Mouse (Mus musculus): ENCODE measurements around the gene Pld5. TPM values are rescaled to one million over a fixed set of nuclear protein-coding genes. Genes with fewer than 3 reads are reported as not detected.

The Pld5 gene
- polyA plus RNA-seq, 1 experiment from 2014 or later = 3.1 TPM

- ATAC-seq = peak; percentile 46; the same call in 1 of the 2 replicates
- Histone ChIP-seq H3K9ac (replicated peaks) (peak overlapping the region; percentile 56), H3K4me3 (replicated peaks) (peak overlapping the region; percentile 6; the same call in 1 of the 2 replicates), H3K4me2 (replicated peaks) (peak overlapping the region; percentile 45), H3K36me3 (no peaks in the 10 kb centered on the region), H3K9me3 (no peaks in the 10 kb centered on the region), H3K4me1 (replicated peaks) (peaks cover 21% of the 10 kb centered on the region), H3K27me3 (no peaks in the 10 kb centered on the region), H3K27ac (peak overlapping the region; percentile 54; the same call in 1 of the 2 replicates)
- 57% methylated on average over 9 of the region's 9 CpGs for WGBS
Measured at GRCm38 (mm10) chr1:176212922-176213644, 62.0 kb downstream of the Pld5 start.

GRCm38 (mm10) chr1:176210803-176211202, 64.3 kb downstream of the Pld5 start:
- no peak for ATAC-seq

GRCm38 (mm10) chr1:176208014-176208413, 67.1 kb downstream of the Pld5 start:
- Histone ChIP-seq H3K9me3 (no peaks in the 10 kb centered on the region), H3K4me3 (replicated peaks) (no peak overlapping the region), H3K27ac (no peak overlapping the region), H3K36me3 (no peaks in the 10 kb centered on the region), H3K4me1 (replicated peaks) (peaks cover 10% of the 10 kb centered on the region), H3K9ac (replicated peaks) (no peak overlapping the region), H3K4me2 (replicated peaks) (no peak overlapping the region), H3K27me3 (no peaks in the 10 kb centered on the region)
- no peak for ATAC-seq
- 88% methylated on average over 2 of the region's 2 CpGs for WGBS

More at GRCm38 (mm10) chr1:176210803-176211202, 64.3 kb downstream of the Pld5 start:
- no peak overlapping the region for H3K4me3 ChIP-seq (replicated peaks)
- peaks cover 21% of the 10 kb centered on the region for H3K4me1 ChIP-seq (replicated peaks)
- H3K27ac ChIP-seq = no peak overlapping the region
- 100% methylated on average over 1 of the region's 1 CpGs for WGBS
- no peak overlapping the region for H3K4me2 ChIP-seq (replicated peaks)
- no peaks in the 10 kb centered on the region for H3K9me3 ChIP-seq
- no peaks in the 10 kb centered on the region for H3K27me3 ChIP-seq
- H3K9ac ChIP-seq (replicated peaks) = no peak overlapping the region
- H3K36me3 ChIP-seq = no peaks in the 10 kb centered on the region

DNA sequence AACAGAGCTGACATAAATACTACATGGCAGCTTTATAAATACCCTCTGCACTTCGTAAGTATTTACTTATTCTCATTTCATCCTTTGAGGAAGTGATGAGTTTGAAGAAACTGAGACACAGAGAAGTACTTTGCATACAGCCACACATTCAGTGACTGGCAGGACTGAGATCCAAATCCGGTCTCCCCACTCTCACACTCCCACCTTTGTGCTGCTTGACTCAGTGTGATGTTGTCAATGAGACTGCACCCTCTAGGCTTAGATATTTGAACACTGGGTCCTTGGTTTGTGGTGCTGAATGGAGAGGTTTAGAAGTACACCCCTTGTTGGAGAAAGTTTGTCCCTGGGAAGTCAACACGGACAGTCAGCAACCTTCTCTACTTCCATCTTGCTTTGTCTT, 72.8 kb downstream of the Pld5 start:
- Histone ChIP-seq H3K27ac (no peak overlapping the region), H3K27me3 (no peaks in the 10 kb centered on the region), H3K9ac (replicated peaks) (no peak overlapping the region), H3K4me1 (replicated peaks) (no peaks in the 10 kb centered on the region), H3K9me3 (no peaks in the 10 kb centered on the region), H3K36me3 (no peaks in the 10 kb centered on the region), H3K4me3 (replicated peaks) (no peak overlapping the region), H3K4me2 (replicated peaks) (no peak overlapping the region)
- WGBS = 86% methylated on average over 3 of the region's 3 CpGs
- no peak for ATAC-seq

GRCm38 (mm10) chr1:176197036-176197766, 77.9 kb downstream of the Pld5 start:
- Histone ChIP-seq H3K36me3 (no peaks in the 10 kb centered on the region), H3K9me3 (no peaks in the 10 kb centered on the region), H3K4me2 (replicated peaks) (no peak overlapping the region), H3K4me3 (replicated peaks) (no peak overlapping the region), H3K27ac (no peak overlapping the region), H3K9ac (replicated peaks) (no peak overlapping the region), H3K27me3 (no peaks in the 10 kb centered on the region), H3K4me1 (replicated peaks) (no peaks in the 10 kb centered on the region)
- ATAC-seq = no peak
- WGBS = 84% methylated on average over 6 of the region's 6 CpGs

- no peaks in the 10 kb centered on the region for H3K9me3 ChIP-seq
- no peak overlapping the region for H3K9ac ChIP-seq (replicated peaks)
- no peaks in the 10 kb centered on the region for H3K36me3 ChIP-seq
- 83% methylated on average over 4 of the region's 4 CpGs for WGBS
- H3K4me1 ChIP-seq (replicated peaks) = no peaks in the 10 kb centered on the region
- no peak overlapping the region for H3K27ac ChIP-seq
- no peak overlapping the region for H3K4me3 ChIP-seq (replicated peaks)
- H3K4me2 ChIP-seq (replicated peaks) = no peak overlapping the region
- H3K27me3 ChIP-seq = no peaks in the 10 kb centered on the region
- no peak for ATAC-seq
Measured at GRCm38 (mm10) chr1:176196341-176196740, 78.8 kb downstream of the Pld5 start.

- no peak for ATAC-seq
- Histone ChIP-seq H3K4me3 (replicated peaks) (no peak overlapping the region), H3K36me3 (no peaks in the 10 kb centered on the region), H3K4me1 (replicated peaks) (no peaks in the 10 kb centered on the region), H3K4me2 (replicated peaks) (no peak overlapping the region), H3K9ac (replicated peaks) (no peak overlapping the region), H3K27me3 (no peaks in the 10 kb centered on the region), H3K9me3 (no peaks in the 10 kb centered on the region), H3K27ac (no peak overlapping the region)
- 84% methylated on average over 2 of the region's 2 CpGs for WGBS
Measured at GRCm38 (mm10) chr1:176194727-176195126, 80.4 kb downstream of the Pld5 start.

- WGBS = 64% methylated on average over 6 of the region's 6 CpGs
- Histone ChIP-seq H3K4me2 (replicated peaks) (no peak overlapping the region), H3K27me3 (no peaks in the 10 kb centered on the region), H3K27ac (no peak overlapping the region), H3K9me3 (no peaks in the 10 kb centered on the region), H3K9ac (replicated peaks) (no peak overlapping the region), H3K4me3 (replicated peaks) (no peak overlapping the region), H3K36me3 (no peaks in the 10 kb centered on the region), H3K4me1 (replicated peaks) (no peaks in the 10 kb centered on the region)
- ATAC-seq = no peak
Measured at GRCm38 (mm10) chr1:176183991-176184390, 91.1 kb downstream of the Pld5 start.

DNA sequence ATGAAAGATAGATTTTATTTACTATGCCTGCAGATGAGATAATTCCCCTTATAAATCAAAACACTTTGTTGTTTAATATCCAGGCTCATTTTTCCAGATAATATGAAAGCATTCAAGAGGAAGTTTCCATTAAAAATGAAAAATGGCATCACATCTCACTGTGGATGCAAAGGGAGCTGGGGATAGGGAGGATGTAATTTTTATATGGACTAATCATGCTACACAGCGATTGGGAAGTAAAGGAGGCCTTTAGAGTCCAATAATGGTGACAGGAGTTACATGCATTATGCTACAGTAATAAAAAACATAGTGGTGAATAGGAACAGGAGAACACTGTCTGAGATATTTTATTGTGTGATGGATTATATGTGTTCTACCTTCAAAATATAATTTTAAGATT, 100.1 kb downstream of the Pld5 start:
- H3K9ac ChIP-seq (replicated peaks) = no peak overlapping the region
- WGBS = 85% methylated on average over 1 of the region's 1 CpGs
- no peaks in the 10 kb centered on the region for H3K9me3 ChIP-seq
- no peak overlapping the region for H3K4me3 ChIP-seq (replicated peaks)
- H3K4me2 ChIP-seq (replicated peaks) = no peak overlapping the region
- no peaks in the 10 kb centered on the region for H3K4me1 ChIP-seq (replicated peaks)
- no peaks in the 10 kb centered on the region for H3K36me3 ChIP-seq
- no peak overlapping the region for H3K27ac ChIP-seq
- H3K27me3 ChIP-seq = no peaks in the 10 kb centered on the region
- ATAC-seq = no peak

GRCm38 (mm10) chr1:176167784-176168183, 107.3 kb downstream of the Pld5 start:
- Histone ChIP-seq H3K4me3 (replicated peaks) (no peak overlapping the region), H3K27ac (no peak overlapping the region), H3K36me3 (no peaks in the 10 kb centered on the region), H3K9me3 (no peaks in the 10 kb centered on the region), H3K4me2 (replicated peaks) (no peak overlapping the region), H3K4me1 (replicated peaks) (peaks cover 15% of the 10 kb centered on the region), H3K9ac (replicated peaks) (no peak overlapping the region), H3K27me3 (no peaks in the 10 kb centered on the region)
- ATAC-seq = 0 out of 2 replicates have a peak, but pooled peaks have one; percentile 40
- WGBS = 62% methylated on average over 5 of the region's 5 CpGs

GRCm38 (mm10) chr1:176167114-176167513, 108.0 kb downstream of the Pld5 start:
- ATAC-seq = no peak
- Histone ChIP-seq H3K4me2 (replicated peaks) (no peak overlapping the region), H3K27ac (peak overlapping the region; percentile 49; the same call in 1 of the 2 replicates), H3K4me1 (replicated peaks) (peaks cover 15% of the 10 kb centered on the region), H3K9me3 (no peaks in the 10 kb centered on the region), H3K27me3 (no peaks in the 10 kb centered on the region), H3K4me3 (replicated peaks) (no peak overlapping the region), H3K9ac (replicated peaks) (no peak overlapping the region), H3K36me3 (no peaks in the 10 kb centered on the region)
- 45% methylated on average over 2 of the region's 2 CpGs for WGBS

DNA sequence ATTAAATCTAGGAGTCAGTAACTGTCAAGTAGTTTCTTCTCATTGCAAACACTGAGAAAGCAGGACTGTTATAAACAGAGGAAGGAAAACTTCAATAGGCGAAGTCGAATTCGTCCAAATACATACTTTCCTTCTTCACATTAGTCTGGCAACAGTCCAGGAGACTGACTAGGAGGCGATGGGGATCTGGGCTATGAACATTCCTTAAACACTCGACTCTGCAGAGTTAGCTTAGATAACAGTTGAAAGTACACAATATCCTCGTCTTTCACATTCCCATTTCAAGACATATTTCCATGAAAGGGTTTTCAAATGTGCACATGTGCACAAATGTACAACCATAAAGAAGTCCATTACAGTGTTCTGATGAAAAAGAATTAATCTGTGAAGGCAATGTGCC, 129.8 kb downstream of the Pld5 start:
- no peak overlapping the region for H3K4me2 ChIP-seq (replicated peaks)
- H3K4me3 ChIP-seq (replicated peaks) = no peak overlapping the region
- H3K4me1 ChIP-seq (replicated peaks) = no peaks in the 10 kb centered on the region
- H3K27ac ChIP-seq = no peak overlapping the region
- H3K36me3 ChIP-seq = 0 out of 2 replicates have a peak, but pooled peaks cover 6% of the 10 kb centered on the region
- no peak overlapping the region for H3K9ac ChIP-seq (replicated peaks)
- H3K27me3 ChIP-seq = no peaks in the 10 kb centered on the region
- WGBS = 86% methylated on average over 6 of the region's 6 CpGs
- peaks cover 11% of the 10 kb centered on the region for H3K9me3 ChIP-seq
- ATAC-seq = no peak

All from midbrain, embryonic 13.5 days (tissue).